Mouse (Mus musculus) cerebellum, adult 18-20 months (tissue): ENCODE measurements around the gene Nr1h5.
A peak's percentile ranks its signal among the peaks of the same experiment; 100 is the strongest.

Experiments used
- DNase-seq, 2 experiments: peaks; one replicate each; pipeline ENCODE4 v3.0.0; 2021

Gene Nr1h5

DNA sequence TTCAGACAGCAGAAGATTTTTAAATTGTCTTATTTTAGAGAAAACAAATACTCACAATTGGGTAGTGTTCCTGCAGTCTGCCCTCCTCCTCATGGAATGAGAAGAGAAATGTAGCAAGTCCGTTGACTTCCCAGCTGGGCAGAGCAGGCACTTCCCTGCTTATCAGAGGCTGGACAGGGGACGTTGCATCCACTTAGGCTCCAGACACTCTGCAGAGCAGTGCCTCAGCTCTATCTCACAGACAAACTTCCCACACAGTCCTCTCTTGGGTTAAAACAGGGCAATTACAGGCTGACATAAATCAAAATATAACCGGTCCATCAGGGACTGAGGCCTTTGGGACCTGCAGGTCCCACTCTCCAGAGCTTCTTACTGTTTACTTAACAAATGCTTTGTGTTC, at the start of gene Nr1h5:
Nr1h5 (minus strand) TSS at position 101 of the 400 bp plus-strand sequence.
- DNase-seq, result no peak

DNA sequence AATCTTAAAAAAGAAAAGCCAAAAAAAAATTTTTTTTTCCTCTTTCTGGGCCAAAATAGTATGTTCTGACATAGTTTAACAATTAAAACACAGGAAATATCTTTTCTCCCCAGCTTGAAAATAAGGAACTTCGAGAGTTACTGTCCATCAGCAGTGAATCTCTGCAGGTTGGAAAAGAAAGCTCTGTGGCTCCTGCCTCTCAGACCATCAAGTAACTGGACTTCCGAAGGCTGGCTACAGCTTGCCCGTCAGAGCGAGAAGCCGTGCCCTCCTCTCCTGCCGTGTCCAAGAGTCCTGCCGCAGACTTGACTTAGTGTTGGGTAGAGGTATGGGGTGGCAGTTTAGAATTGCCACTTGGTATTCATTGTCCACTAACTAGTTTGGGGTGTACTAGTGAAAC, 37.7 kb upstream of the Nr1h5 start:
- no peak for DNase-seq

DNA sequence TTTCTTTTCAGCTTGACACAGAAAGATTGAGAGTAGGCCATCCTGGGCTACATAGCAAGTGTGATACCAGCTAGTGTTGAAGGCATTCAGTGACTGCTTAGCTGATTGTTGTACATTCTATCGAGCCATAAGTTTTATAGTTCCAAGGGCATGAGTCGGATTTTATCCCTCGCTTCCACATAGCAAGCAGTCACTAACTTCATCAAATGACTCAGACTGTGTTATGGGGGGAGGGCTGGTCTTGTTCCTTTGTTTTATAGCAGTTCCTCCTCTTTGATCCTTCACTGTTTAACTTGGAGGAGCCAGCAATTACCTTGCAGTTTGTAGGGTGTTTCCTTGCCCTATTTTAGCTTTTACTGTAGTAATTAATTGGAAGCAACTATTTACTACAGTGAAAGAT, 33.7 kb upstream of the Nr1h5 start:
- no peak for DNase-seq

DNA sequence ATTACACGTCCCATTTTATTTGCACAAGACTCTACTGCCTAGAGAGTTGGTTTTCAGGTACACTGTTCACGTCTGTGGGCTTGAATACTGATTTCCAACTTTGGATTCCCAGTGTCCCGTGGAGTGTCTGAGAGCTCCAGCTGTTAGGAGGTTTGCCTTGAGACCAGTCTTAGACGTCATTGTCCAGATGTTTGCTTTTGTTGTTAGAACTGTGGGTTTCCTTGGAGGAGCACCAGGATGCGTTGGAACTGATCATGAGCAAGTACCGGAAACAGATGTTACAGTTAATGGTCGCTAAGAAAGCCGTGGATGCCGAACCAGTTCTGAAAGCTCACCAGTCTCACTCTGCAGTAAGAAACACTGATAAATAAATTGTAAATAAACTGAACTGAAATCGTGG, 33.1 kb upstream of the Nr1h5 start:
- no peak for DNase-seq

DNA sequence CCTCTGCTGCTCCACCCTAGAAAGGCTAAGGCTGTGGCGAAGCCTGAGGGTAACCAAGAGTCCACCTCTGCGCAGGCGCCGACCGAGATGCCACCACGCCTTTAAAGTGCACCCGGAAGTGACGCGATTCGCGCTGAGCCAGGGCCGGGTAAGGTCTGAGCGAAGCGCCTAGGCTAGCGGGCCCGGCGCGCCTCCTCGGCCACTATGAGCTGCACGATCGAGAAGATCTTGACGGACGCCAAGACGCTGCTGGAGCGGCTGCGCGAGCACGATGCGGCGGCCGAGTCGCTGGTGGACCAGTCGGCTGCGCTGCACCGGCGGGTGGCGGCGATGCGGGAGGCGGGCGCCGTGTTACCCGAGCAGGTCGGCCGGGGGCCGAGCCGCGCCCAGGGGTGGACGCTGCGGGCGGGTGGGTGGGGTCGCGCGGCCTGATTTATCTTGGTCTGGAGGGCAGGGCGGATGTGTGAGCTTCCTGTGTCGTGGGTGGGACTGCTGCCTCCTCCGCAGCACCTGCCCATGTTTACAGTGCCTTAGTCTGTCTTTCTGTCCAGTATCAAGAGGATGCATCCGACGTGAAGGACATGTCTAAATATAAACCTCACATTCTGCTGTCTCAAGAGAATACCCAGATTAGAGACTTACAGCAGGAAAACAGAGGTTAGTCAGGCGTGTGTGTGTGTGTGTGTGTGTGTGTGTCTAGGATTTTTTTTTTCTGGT, 31.8 kb upstream of the Nr1h5 start, which contains the start of gene Sike1:
Sike1 (plus strand) TSS at position 104 of the 717 bp plus-strand sequence.
- DNase-seq, result peak; percentile 94 to 95

DNA sequence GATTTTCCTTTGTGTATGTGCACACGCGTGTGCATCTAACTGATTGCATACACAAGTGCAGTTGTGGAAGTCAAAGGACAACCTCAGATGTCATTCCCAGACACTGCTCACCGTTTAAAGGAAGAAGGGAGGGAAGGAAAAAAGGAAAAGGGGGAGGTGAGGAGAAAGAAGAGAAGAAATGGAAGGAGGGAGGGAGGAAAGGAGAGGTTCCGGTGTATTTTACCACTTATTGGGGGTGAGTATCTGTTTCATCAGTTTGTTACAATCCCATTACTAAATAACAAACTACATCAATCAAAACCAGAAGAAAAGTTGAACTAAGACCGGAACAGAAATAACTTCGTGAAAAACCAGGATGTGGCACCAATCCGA, 31.3 kb upstream of the Nr1h5 start:
- no peak for DNase-seq

DNA sequence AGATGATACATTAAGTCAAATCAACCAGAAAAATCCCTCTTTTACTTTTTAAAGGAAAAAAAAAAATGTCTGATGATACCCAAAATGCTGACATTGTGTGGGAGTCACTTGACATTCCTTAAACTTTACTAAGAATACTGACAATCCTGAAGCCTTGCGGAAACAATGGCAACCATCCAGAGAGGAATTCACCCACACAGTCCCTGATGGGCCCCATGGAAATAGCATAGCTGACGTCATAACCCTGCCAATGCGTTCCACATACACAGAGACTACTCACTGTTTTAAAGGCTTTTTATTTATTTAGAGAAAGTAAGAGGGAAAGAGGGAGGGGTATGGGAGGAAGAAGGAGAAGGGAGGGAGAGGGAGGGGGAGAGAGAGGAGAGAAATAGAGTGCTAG, 29.0 kb upstream of the Nr1h5 start:
- DNase-seq, result no peak

DNA sequence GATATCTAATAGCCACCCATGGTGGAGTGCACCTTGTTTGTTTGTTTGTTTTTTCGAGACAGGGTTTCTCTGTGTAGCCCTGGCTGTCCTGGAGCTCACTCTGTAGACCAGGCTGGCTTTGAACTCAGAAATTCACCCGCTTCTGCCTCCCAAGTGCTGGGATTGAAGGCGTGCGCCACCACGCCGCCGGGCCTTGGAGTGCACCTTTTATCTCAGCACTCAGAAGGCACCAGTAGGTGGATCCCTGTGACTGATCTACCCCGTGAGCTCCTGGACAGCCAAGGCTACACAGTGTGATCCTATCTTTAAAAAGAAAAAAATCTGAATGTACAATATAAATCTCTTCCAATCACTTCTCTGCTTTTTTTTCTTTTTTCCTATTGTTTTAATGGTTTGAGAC, 27.1 kb upstream of the Nr1h5 start:
- no peak for DNase-seq

DNA sequence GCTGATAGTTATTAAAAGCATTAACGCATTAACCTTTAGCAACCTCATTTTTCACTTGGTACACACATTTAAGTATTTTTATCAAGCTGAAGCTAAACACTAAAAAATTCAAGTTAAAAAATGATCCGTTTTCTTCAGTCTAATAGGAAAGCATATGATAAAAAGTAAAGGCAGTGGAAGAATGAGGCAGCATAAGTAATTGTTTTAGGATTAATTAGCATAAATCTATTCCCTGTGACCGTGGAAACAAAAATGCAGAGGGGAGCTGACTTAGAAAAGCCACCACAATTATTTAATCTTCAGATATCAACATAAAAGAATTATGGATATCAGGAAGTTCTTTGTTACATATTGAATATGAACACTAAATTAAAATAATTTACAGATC, 16.4 kb upstream of the Nr1h5 start:
- DNase-seq, result no peak

DNA sequence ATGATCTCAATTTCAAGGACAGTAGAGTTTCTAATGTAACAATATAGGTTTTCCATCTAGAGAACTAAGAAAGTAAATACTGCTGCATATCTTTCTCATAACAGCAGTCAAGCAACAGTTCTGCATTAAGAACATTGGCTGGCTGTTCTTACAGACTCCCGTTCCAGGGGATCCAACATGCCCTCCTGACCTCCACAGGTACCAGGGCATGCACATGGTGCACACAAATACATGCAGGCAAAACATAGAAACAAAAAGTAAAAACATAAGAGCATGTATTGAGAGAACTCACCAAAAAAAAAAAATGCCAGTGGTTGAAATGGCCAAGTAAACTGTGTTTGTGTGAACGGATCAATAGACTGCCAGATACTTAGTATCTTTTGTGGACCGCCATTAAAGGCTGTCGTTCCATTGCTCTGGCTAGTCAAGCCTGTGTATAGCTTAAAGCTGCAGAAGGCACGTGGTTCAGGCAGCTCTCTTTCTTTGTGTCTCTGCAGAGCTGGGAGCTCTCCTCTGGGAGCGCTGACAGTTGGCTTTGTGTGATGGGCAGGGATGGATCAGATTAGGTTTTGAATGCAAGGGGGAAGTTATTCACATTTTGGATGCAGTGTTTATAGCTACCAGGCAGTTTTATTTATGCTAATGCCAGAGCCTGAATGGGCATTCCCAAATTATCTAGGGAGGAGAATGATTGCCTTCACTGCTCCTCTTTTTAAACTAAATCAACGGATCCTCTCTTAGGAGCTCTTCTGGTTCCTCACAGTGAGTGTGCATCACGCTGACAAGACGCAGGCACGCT, 15.8 kb upstream of the Nr1h5 start:
- DNase-seq, result no peak

DNA sequence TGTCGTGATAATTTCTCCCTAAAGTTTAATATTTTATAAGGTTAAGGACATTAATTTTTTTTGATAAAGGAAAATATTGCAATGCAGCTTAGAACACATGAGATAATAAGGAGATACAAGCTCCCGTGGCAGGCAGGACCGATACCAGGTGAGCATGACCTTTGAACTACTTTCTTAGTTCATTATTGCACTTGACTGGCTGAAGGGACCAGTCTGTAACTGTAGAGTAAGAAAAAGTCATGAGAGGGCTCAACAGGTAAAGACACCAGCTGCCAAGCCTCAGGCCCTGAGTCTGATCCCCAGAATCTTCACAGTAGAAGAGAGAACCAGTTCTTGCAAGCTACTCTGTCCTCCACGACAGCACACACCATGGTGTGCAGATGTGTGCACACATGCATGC, 13.0 kb upstream of the Nr1h5 start:
- DNase-seq, result no peak

DNA sequence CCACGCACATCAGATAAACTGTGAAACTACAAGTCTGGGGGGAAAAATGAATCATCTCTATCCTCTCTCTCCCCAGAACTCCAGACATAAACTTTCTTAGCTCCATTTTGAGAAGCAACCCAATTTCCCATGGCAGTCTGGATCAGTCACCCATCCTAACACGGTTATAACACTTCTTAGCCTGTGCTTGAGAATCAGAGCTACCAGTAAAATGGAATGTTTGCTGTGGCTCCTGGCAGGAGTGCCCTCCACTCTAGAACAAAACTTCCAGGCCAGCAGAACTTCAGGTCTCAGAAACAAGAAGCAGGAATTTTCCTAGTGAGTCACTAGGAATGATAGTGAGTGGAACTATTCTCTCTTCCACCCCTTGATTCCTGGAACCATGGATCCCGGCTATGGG, 6.6 kb upstream of the Nr1h5 start:
- no peak for DNase-seq

DNA sequence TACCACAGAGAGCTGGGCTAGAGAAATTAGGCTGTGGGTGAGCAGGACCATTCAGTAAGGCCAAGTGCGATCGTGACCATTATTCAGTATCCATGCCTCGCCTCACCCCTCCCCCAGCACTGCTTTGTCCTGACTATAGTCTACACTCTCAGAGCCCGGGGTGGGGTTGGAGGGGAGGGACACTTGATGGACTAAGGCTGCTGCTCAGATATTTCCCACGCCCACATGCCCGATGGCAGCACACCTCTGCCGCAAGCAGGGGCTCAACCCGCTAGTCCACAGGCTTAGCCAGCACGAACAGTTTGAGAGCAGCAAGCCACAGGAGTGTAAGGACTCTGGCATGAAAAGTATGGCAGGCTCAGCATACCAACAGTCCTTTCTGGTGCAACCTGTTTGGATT, 6.1 kb upstream of the Nr1h5 start:
- no peak for DNase-seq

DNA sequence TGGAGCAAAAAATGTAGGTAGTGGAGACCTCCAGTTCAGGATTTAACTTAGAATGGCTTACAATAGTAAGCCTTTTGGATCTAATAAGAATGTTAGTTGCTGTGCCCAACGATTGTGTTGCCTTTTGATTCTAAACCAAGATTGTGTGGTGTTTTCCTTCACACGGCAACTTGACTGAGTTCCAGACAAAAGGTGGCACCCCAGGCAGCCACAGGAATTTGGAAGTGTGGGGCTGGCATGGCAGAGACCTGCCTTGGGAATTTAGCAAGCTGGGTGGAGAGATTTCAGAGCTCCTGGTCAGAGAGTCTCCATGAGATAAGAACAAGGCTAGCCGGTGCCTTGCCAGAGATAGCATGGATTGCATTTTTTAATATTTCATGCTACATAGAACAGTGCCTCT, 8.3 kb downstream of the Nr1h5 start:
- DNase-seq, result no peak

DNA sequence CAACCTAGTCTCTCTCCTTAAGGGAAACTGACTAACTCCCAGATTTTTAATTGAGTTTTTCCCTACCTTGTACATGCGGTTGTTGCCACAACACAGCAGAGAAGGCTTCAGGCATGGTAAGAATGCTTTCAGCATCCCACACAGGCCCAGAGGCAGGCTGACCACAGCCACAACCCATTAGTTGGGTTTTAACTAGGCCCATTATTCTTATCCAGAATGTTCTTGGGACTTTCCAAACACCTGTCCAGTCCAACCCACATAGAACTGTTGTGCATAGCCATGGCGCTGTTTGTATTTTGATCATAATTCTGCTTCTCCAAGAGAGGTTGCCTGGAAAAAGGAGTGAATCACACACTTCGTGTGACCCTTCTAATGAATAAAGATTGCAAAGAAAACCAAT, 8.8 kb downstream of the Nr1h5 start:
- DNase-seq, result no peak

DNA sequence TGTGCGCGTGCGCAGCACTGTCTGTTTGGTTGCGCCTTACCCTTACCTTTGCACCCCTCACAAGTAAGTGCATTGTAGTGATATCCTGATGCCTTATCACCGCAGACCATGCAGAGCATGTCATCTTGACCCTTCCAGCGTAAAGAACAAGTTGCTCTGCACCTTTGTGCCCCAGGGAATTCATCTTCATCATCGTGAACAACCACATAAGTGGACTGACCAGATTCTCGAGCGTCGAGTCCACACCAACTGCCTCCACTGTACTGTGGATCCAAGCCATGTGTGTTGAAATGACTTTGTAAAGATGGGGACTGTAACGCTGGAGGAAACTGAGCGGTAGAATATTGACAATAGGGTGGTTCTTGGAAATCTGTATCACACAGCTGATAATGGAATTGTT, 9.5 kb downstream of the Nr1h5 start:
- DNase-seq, result no peak

DNA sequence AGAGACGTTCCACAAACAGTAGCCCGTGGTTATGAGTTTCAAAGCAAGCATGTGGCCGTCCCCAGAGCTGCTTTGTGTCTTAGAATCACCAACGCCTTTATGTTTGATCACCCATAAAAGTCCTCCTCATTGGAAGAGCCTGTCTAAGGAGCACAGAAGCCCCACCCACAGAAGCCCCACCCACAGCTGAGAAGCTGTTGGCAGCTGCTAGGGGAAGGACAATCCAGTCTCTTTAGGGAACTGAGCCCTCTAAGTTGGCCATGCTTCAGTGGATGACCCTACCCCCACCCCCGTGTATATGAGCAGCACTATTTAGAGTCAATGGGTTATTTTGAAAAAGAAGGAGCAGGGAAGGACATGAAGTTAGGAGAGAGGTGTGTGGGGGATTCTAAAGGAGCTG, 17.1 kb downstream of the Nr1h5 start:
- DNase-seq, result no peak

DNA sequence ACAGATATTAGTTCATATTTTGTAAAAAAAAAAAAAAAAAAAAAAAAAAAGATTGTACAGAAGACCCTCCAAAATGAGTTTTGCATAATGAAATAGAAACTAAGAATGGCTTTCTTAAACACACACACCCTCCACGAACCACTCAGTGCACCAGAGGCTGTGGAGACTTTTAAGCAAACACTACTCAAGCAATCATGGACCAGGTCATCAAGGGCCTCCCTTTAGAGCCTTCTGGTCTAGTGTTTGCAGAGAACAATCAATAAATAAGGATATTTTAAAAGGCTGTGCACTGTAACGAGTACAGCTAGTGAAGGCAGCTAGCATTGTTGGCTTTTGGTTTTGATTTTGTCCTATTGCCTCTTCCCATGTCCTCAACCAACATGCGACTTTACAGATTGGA, 17.6 kb downstream of the Nr1h5 start:
- DNase-seq, result no peak

DNA sequence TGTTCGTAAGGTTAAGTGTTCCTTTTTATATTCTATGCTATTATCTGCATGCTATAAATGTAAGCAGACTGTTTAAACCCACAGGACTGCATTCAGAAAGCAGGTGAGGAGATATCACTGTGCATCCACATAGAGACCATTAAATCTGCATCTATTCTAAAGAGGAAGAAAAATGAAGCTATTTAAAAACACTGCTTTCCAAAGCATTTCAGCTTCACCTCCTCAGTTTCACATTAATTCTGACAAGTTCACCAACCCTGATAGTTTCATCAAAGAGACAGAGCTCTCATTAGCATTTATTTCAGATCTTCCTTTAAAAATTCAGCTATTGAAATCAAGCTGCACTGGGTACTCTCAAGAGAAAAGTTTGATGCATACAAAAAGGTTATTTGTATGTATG, 25.8 kb downstream of the Nr1h5 start:
- no peak for DNase-seq

DNA sequence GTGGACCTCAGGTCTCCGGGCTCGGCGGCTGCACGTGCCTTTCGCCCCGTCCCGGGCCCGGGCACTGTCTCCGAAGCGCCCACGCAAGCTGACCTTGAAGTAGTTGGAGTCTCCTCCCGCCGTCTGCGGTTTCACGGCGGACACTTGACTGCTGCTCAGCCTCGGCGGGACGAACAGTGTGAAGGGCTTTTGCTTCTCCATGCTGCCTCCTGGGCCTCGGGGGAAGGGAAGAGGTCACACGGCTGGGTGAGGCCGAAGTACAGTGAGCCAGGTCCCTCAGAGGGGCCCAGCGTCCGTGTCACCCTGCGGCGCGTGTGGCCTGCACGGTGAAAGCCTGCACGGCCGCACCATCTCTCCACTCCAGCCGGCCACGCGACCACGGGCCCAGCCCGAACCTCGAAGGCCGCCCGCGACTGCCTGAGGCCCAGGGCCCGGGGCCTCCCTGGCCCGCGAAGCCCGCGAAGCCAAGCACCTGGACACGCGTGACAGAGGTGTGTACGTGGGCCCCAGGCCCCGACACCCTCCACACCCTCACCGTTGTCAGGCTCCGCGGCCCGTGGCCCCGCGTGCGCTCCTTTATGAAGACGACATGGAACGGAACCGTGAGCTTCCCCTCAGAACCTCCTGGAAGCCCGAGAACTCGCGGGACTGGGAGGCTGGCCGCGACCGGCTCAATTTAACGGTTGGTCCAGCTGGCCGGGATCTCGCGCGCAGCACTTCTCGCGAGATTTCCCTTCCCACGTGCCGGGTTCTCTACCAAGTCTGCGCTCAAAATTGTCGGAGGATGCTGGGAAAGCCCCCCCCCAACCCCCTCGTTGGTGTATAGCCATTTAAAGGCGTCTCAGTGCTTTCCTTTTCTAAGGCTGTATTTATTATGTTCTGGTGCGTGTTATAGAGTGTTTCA, 28.2 kb downstream of the Nr1h5 start, which contains the start of gene Sycp1:
Sycp1 (minus strand) TSS at position 650 of the 904 bp plus-strand sequence.
- DNase-seq, result no peak

DNA sequence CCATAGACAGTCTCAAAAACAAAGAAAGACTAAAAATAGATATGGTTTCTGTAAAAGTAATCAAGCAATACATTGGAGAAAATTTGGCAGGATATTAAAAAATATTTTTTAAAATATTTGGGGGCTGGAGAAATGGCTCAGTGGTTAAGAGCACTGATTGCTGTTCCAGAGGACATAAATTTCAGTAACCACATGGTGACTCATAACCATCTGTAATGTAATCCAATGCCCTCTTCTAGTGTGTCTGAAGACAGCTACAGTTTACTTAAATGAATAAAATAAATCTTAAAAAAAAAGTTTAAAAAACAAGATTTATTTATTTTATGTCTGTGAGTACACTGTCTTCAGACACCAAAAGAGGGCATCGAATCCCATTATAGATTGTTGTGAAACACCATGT, 64.8 kb downstream of the Nr1h5 start:
- no peak for DNase-seq
